Mouse (Mus musculus): ENCODE results near the gene Rpl27a.

DNA sequence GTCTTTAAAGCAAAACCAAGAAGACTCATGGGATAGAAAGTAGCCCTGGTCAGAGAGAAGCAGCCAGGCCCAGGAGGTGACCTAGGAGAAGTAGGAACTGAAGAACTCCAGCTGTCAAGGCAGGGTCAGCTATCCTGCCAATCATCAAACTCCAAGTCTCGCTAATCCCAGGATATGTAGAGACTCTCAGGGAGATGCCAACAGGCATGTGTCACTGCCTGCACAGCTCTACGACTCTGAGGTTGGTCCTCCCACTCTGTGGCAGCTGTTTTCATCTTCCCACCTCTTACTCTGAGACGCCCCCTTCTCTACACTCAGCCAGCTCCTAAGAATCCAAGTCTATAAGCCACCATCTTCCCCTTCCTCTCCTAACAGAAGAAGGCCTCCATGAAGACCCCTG, 13.7 kb downstream of the Rpl27a start:
- no peak for TF ChIP-seq CTCF (IDR thresholded peaks at IDR 0.05)
- no peak for TF ChIP-seq EP300 (IDR thresholded peaks at IDR 0.05)

All from lung, postnatal 0 days (tissue).